Mouse (Mus musculus) thymus, adult 2 months (tissue): ENCODE results near the gene Als2.

Experiments
- CTCF ChIP-seq: fragments of 200-500 bp; IDR thresholded peaks from 2 replicates; pipeline ENCODE4 v1.5.1; 2012; ENCODE audit warnings: mild to moderate bottlenecking, control low read depth, low read length, moderate library complexity, borderline replicate concordance; ENCODE audit not compliant: control insufficient read depth, poor library complexity, insufficient read depth; ENCODE audit errors: extremely low read depth
- POLR2A ChIP-seq: fragments of 200-500 bp; IDR thresholded peaks from 2 replicates; pipeline ENCODE4 v1.6.1; 2012; ENCODE audit warnings: mild to moderate bottlenecking, low read length, control low read depth, moderate library complexity; ENCODE audit not compliant: control insufficient read depth, poor library complexity, insufficient read depth; ENCODE audit errors: extremely low read depth

DNA sequence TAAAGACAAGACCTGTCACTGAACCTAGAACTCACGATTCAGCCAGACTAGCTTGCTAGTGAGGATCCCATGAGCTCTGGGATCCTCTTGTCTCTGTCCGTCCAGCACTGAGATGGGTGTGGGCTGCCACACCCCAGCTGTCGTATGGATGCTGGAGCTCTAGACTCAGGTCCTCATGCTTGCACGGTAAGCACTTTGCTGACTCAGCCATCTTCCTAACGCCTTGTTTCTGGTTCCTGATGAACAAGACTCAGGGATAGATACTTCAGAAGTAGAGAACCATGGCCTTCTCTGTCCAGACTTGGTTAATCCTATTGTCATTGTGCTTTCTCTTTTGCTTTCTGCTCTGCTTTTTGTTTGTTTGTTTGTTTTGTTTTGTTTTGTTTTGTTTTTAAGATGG, 48.8 kb upstream of the Als2 start:
- TF ChIP-seq POLR2A (no peak), CTCF (no peak)
